Mouse (Mus musculus): ENCODE data around the gene Rybp. TPM values are rescaled to one million over a fixed set of nuclear protein-coding genes. Genes with fewer than 3 reads are reported as not detected.

Gene Rybp
- total RNA-seq (2021): 10 to 100 TPM; 28.2 to 32.8 TPM
- long read RNA-seq, experiment 1, full-length matches to known transcripts: 1 of 4 reads
- long read RNA-seq, experiment 1, partial matches to known transcripts: 0 of 4 reads
- long read RNA-seq, experiment 1, other reads (novel, unspliced or antisense): 3 of 4 reads
- long read RNA-seq, experiment 2, partial matches to known transcripts: 1 of 3 reads
- long read RNA-seq, experiment 2, other reads (novel, unspliced or antisense): 2 of 3 reads

DNA sequence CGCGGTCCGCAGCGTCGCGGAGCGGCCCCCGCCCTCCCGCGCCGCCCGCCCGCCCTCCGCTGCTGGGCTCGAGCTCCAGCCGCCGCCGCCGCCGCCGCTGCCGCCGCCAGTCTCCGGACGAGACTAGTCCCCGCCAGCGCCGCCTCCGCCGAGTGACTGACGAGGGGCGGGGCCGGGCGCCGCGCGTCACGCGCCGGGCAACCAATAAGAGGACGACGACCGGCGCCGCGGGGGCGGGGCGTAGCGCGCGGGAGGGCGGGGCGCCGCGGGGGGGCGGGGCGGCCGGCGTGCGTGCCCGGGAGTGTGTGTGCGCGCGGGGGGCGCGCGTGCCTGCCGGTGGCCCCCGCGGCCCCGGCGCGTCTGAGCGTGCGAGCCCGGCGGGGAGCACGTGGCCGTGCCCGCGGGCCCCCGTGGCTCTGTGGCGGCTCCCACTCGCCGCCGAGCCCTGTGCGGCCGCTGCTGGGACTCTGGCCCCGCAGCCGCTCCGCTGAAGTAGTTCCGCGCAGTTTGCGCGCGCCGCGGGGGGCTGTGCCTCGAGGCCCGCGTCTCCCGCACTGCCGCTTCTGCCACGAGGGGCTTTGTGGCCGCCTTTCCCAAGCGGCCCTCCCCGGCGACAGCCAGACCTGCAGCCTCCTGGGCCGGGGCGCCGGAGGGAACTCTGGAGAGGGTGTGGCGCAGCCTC lies at the start of gene Rybp:
Gene Rybp, minus strand, starts transcription at position 152 of the 682 bp plus-strand sequence.
- DNase-seq: peak; percentile 95 to 96

- peak; percentile 43 for DNase-seq
Measured at GRCm38 (mm10) chr6:100336591-100337148, 49.4 kb upstream of the Rybp start.

DNA sequence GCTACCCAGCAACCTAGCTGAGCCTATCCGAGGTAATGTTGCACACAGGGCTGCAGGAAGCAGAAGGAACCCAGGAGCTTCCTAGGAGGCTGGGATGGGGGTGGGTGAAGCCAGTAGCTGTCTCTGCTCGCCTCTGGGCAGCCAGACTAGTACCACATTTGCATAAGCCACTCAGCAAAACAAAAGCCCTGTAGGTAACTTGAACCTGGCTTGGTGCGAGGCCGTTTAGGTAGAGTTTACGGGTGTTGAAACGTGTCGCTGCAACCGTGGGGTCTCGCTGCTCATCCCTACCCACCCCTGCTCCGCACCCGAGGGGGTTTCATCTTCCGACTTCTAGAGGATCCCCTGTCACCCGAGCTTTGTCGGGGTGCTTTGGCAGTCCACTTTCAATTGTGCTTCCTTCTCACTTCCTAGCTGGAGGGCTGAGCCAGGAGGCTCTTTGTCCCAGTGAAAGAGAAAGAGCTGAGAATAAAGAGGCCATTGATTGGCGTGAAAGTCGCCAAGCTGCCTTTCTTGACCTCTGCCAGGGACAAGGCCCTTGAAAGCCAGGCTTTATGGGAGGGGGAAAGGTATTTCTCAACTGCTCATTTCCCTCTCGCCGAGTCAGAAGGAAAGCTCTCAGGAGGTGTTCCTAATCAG lies 48.3 kb upstream of the Rybp start:
- no peak for DNase-seq

DNA sequence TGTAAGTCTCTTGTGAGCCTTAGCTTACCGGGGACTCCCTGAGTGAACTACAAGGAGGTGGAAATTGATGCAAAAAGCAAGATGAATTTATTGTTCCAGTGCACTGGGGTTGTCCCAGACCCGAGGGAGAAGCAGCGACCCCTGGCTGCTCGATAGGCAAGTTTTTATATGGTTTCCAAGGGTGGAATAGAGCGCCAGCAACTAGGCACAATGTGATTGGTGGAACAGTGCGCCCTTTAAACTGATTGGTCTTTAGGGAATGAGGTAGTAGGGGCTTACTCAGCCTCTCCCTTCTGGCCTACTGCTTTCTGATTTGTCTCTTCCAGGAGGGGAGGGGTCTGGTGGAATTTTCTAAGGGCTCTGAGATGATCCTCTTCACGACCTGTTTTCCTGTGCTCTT lies 46.5 kb upstream of the Rybp start:
- DNase-seq: no peak

- DNase-seq: no peak
Measured at GRCm38 (mm10) chr6:100332479-100332878, 45.2 kb upstream of the Rybp start.

DNA sequence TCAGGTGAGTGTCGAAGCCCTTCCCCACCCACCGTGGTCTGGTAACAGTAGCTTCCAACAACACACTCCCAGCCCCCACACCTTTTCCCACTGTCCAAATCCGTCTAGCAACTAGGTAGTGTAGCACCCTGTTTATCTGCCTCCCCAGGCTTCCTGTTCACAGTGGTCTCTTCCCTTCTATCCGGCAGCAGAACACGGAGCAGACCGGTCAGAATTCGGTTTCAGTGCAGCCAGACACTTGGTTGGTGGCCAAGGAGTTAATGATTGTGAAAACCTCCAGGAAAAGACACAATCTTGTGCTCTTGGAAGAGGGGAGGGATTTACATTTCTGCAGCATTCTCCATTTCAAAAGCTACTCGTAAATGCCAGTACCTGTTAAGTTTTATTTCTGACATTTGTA lies 44.3 kb upstream of the Rybp start:
- no peak for DNase-seq

DNA sequence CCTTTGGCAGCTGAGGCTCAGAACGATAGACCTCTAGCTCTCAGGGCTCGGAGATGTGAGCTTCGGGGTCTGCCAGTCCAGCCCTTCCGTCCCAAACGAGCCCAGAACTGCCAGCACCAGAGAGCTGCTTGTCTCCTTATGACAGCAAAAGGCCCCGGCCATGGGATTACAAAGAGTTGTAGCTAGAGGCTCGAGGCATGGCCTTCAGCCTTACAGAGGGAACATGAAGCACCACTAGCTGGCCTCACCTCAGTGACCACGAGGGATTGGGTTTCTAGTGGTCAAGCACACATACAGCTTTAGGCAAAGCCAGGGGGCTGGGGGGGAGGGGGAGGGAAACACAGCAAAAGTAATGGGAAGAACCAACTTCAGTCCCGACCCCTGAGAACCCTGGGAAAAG lies 43.8 kb upstream of the Rybp start:
- no peak for DNase-seq

GRCm38 (mm10) chr6:100329542-100329941 lies 42.3 kb upstream of the Rybp start:
- DNase-seq: no peak

DNA sequence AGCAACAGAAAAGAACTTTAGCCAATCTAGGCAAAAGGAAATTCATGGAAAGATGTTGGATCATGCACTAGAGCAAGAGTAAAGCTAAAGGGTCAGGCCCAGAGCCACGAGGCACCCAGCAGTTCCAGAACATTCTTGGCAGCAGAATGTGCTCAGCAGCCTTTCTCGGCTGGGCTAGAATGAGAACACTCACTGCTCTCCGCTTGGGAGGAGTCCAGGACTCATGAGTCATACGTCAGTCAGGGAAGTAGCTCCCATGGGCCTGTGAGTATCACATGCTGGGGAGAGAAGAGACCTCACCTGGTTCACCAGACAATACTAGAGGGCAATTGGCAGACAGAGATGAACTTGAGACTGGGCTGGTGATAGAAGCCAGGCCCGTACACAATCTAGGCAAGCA lies 39.8 kb upstream of the Rybp start:
- peak; percentile 91 to 92 for DNase-seq

DNA sequence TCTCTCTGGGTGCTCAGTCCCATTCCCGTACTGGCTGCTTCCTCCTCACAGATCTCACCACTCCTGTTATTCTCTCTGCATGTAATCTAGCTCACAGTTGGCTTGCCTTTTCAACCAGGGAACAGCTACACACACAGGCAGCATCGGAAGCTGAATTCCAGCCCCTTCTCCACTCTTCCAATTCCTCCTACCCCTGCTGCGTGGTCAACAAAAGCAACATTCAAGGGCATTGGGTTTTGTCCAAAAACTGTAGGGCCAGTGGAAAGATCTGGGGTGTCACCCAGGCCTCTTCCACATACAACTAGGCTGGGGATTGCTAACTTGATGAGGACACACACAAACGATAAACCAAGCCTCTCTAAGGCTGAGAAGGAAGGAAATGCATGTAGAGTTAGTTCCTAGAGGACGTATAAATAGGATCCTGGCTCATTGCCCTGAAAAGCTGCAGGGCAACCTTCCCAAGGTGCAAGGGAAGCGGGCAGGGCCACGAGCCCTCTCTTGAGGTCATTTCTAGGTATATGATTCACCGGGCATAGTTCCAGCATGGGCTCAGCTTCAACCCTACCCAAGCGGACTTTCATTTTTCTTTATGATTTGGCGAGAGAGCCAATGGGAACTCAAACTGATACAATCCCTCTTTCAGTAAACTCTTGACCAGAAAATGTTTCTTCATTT lies 36.6 kb upstream of the Rybp start:
- DNase-seq: peak; percentile 14 to 50

DNA sequence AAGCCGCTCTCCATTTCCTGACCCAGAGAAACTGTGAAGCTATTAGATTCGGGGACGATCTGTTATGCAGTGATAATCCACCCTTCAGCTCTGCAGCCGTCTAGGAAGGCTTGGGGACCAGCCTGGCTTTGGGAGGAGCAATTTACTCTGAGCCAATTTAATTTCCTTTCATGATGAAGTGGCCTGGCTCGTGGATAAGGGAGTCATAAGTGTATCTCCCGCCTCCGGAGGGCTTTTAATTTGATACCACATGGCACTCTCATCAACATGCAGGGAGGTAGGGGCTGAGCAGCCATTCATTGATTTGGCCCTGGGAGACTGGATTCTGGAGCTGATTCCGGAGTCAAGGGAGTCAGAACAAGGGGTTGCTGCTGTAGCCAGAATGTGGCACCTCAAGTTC lies 35.3 kb upstream of the Rybp start:
- no peak for DNase-seq

- peak in 1 of 2 experiments; percentile 34 for DNase-seq
Measured at GRCm38 (mm10) chr6:100322145-100322544, 34.9 kb upstream of the Rybp start.

DNA sequence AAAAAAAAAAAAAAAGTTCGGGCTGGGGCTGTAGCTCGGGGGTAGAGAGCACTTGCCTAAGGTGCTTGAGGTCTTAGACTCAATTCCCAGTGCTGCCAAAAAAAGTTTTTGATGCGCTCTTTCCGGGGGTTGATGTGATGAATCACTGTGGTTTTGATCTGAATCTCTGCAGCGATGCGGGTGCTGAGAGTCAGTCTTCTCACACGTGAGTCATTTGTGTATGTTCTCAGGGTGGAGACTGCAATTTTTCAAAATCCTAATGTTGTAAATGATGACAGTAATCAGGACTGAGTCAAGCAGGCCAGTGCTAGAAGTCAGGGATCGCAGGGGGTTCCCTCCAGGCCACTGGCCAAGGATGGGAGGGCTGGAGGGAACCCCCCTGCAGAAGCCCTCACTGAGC lies 26.9 kb upstream of the Rybp start:
- peak in 1 of 2 experiments; percentile 14 for DNase-seq

DNA sequence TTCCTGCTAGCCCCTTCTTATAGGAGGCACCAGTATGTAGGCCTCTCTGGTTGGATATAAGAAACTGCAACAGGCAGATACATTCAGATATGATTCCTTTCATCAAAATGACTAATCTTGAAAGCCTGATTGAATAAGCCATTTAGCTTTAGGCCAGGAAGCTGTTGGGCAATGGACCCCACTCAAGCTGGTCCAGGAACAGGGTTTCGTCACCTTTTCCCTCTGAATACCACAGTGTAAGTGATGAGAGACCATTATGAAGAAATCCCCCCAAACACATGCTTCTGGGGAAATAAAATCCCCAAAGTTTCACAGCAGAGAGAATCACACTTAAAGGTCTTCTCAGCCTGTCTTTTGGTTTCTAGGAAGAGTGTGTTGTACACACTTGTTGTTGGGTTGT lies 23.9 kb upstream of the Rybp start:
- no peak for DNase-seq

DNA sequence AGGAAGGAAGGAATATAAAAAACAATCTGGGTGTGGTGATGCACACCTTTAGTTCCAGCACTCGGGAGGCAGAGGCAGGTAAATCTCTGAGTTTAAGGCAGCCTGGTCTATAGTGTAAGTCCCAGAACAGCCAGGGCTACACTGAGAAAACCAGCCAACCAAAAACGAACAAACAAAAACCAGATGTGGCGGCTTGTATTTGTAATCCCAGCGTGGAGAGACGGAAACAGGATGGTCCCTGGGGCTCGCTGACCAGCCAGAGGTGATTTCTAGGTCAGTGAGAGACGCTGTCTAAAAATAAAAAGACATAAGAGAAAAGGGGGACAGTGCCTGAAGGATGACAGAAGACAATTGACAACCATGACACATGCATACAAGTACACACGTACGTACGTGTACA lies 17.5 kb upstream of the Rybp start:
- no peak for DNase-seq

GRCm38 (mm10) chr6:100301410-100302108 lies 14.3 kb upstream of the Rybp start:
- no peak for DNase-seq

GRCm38 (mm10) chr6:100300831-100301230 lies 13.5 kb upstream of the Rybp start:
- DNase-seq: no peak

DNA sequence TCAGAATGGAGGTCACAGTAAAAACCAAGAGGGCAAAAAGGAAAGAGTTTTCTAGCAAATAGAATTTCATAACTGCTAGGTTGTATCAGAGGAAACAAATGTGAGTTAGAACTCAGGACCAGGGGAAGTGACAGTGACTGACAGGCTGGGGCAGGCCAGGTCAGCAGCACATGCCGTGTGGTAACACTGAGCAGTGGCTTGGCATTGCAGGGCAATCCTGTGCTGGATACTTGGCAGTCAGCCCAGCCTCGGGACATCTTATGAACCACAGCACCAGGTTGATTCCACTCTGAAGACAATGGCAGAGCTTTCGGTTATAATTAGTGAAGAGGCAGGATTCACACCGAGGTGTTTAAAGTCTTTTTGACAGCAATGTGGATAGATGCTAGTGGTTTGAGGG lies 11.7 kb upstream of the Rybp start:
- peak in 1 of 2 experiments; percentile 46 for DNase-seq

- no peak for DNase-seq
Measured at GRCm38 (mm10) chr6:100297536-100297935, 10.3 kb upstream of the Rybp start.

- no peak for DNase-seq
Measured at GRCm38 (mm10) chr6:100292411-100292810, 5.1 kb upstream of the Rybp start.

DNA sequence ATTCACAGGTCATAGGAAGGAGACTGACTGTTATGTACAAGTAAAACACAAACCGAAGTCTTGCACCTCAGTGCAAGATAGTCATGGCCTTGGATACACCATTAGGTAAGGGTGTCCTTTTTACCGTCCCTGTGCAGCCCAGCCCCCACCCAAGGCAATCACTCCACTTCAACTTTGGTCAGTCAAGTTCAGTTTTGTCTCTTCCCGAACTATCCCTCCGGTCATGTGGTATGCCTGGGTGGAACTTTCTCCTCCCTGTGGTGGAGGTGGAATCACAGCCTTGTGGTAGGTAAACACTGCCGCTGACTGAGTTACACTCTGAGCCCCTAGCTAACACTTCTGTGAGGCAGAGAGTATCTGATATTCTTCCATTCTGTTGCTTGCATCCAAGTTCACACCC lies 1.8 kb upstream of the Rybp start:
- no peak for DNase-seq

DNA sequence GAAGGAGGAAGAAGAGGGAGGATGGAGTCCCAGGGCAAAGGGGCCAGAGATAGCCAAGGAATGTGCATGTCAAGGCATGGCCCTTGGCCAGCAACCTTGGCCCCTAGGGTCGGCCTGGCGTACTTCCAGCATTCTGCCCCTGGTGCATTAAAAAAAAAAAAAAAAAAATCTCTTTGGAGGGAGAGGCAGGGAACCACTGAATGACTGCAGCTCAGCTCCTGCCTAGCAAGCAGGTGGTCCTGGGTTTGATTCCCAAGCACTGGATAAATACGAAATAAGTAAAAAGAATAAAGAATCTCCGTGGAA lies 1.4 kb upstream of the Rybp start:
- peak; percentile 7 to 23 for DNase-seq
